Mouse (Mus musculus) megakaryocyte progenitor cell, adult 5-6 weeks (primary cell): ENCODE measurements around the gene Cacna1c. TPM values are rescaled to one million over a fixed set of nuclear protein-coding genes. Genes with fewer than 3 reads are reported as not detected.

Experiments
- ATAC-seq: replicated peaks from 2 replicates; pipeline ENCODE4 v1.8.0; 2016; ENCODE audit warnings: mild to moderate bottlenecking, moderate TSS enrichment, inconsistent platforms; ENCODE audit not compliant: poor library complexity
- total RNA-seq, 2 experiments: library from RNA; stranded (forward) in 1 of 2; stranded (reverse) in 1 of 2; fragments of 157-497, 149-512 nt in 1 of 2; fragments of 200-1000 nt in 1 of 2; gene quantifications; 2 replicates each; pipeline versions ENCODE4 v1.2.3 to v1.2.4; 2015 to 2017

The Cacna1c gene
- total RNA-seq, 2 experiments from 2014 or later = not detected

- ATAC-seq = peak; percentile 95
Observed at GRCm38 (mm10) chr6:118561745-118562609, 634.2 kb downstream of the Cacna1c start, which contains the start of gene Ankrd26. Gene Ankrd26 (minus strand): TSS chr6:118562226.

- no peak for ATAC-seq
Observed at GRCm38 (mm10) chr6:118561225-118561624, 635.0 kb downstream of the Cacna1c start.

- no peak for ATAC-seq
Observed at GRCm38 (mm10) chr6:118538627-118539026, 657.6 kb downstream of the Cacna1c start.

Other genes with a start within 250 kb of the Cacna1c start
- 12.3 and 12.8 TPM in 2 replicates for gene Dcp1b, start 21.2 kb downstream of the Cacna1c start, total RNA-seq (2015)
- 8.0 and 11.4 TPM in 2 replicates for gene Dcp1b, start 21.2 kb downstream of the Cacna1c start, total RNA-seq (2017)
- 0.02 and 0.05 TPM in 2 replicates for gene Cacna2d4, start 40.1 kb upstream of the Cacna1c start, total RNA-seq (2015)
- gene Cacna2d4, start 40.1 kb upstream of the Cacna1c start, total RNA-seq (2017) = 0.08 TPM in 1 of 2 replicates, not detected in the other
- gene Lrtm2, start 134.3 kb upstream of the Cacna1c start, total RNA-seq (2015) = 0.24 and 0.44 TPM in 2 replicates
- gene Lrtm2, start 134.3 kb upstream of the Cacna1c start, total RNA-seq (2017) = 0.03 and 0.08 TPM in 2 replicates
- 57.1 and 64.4 TPM in 2 replicates for gene Adipor2, start 221.3 kb upstream of the Cacna1c start, total RNA-seq (2015)
- 71.4 and 85.8 TPM in 2 replicates for gene Adipor2, start 221.3 kb upstream of the Cacna1c start, total RNA-seq (2017)